Mouse (Mus musculus): ENCODE data around the gene Acvr1c. TPM values are rescaled to one million over a fixed set of nuclear protein-coding genes. Genes with fewer than 3 reads are reported as not detected.

Acvr1c gene
- 0.48 and 1.4 TPM in 2 replicates for polyA plus RNA-seq (2012; rRNA removed)

DNA sequence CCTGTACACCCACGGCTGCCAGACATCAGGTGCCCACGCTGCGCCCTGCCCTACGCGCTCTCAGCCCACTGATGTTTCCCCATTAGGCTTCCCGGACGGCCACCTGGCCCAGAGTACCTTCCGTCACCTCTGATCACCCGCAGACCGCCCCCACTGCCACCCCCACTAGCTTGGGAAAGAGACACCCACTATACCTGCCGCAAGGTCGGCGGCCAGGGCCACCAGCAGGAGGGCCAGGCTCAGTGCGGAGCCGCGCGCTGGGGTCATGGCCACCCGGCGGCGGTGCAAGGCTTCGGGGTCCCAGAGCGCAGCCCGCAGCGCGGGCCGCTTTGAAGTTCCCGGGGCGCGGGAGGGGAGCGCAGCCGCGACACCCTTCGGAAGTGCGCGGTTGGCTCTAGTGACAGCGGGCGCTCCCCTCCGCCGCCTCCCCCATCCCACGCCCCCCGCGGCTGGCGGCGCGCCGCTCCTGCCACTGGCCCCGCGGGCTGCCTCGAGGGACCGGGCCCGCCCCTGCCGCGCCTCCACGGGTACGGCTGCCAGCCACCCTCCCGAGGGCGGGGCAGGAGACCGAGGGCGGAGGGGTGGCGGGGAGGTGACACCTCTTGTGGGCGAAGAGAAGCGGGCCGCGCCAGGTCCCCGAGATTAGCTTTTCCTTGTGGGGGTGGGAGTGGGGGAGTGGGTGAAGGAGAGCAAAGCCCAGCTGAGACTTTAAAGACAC, at the start of gene Acvr1c:
Gene Acvr1c, minus strand, starts transcription at position 482 of the 718 bp plus-strand sequence.
- TF ChIP-seq POLR2A (IDR thresholded peaks at IDR 0.05; ENCODE audit: control insufficient read depth, low read depth, low read length) (no peak), CTCF (IDR thresholded peaks at IDR 0.05; ENCODE audit: control insufficient read depth, insufficient read depth, insufficient replicate concordance, low read depth, low read length) (no peak)
- peak within 1 kb of the TSS; percentile 53 for H3K4me3 ChIP-seq (ENCODE audit: control insufficient read depth, low read depth, low read length)
- H3K4me1 ChIP-seq (ENCODE audit: control insufficient read depth, insufficient read depth, low read length), result peaks cover 8% of the 10 kb centered on the region
- no peak within 1 kb of the TSS for H3K27ac ChIP-seq (ENCODE audit: control insufficient read depth, insufficient read depth, low read depth, low read length)
- no peaks in the 10 kb centered on the region for H3K27me3 ChIP-seq (ENCODE audit: control insufficient read depth, insufficient read depth, low read length)
- H3K36me3 ChIP-seq (ENCODE audit: control insufficient read depth, insufficient read depth, low read length), result no peaks in the 10 kb centered on the region

DNA sequence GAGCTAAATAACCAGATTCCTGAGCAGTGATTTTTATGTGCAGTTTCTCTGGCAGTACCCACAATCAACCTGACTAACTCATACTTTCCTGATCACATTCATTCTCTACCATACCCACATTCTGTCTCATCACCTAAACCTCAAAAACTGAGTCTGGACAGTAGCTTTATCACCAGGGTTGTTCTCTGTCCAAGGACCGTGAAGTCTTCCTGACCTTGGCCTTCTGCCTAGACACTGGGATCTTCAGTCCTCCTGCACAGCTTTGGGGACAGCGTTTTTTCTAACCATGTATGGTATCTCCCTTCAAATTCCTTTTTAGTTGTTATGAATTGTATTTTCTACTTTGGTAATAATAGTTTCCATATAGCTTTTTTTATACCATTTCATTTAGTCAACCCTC, 45.8 kb upstream of the Acvr1c start:
- Histone ChIP-seq H3K27me3 (ENCODE audit: control insufficient read depth, insufficient read depth, low read length) (no peaks in the 10 kb centered on the region), H3K4me3 (ENCODE audit: control insufficient read depth, low read depth, low read length) (no peak overlapping the region), H3K4me1 (ENCODE audit: control insufficient read depth, insufficient read depth, low read length) (no peaks in the 10 kb centered on the region), H3K27ac (ENCODE audit: control insufficient read depth, insufficient read depth, low read depth, low read length) (no peak overlapping the region), H3K36me3 (ENCODE audit: control insufficient read depth, insufficient read depth, low read length) (no peaks in the 10 kb centered on the region)
- no peak for TF ChIP-seq CTCF (IDR thresholded peaks at IDR 0.05; ENCODE audit: control insufficient read depth, insufficient read depth, insufficient replicate concordance, low read depth, low read length)
- TF ChIP-seq POLR2A (IDR thresholded peaks at IDR 0.05; ENCODE audit: control insufficient read depth, low read depth, low read length), result no peak

GRCm38 (mm10) chr2:58388601-58389000, 30.9 kb upstream of the Acvr1c start:
- H3K27me3 ChIP-seq (ENCODE audit: control insufficient read depth, insufficient read depth, low read length), result no peaks in the 10 kb centered on the region
- no peak overlapping the region for H3K4me3 ChIP-seq (ENCODE audit: control insufficient read depth, low read depth, low read length)
- no peak overlapping the region for H3K27ac ChIP-seq (ENCODE audit: control insufficient read depth, insufficient read depth, low read depth, low read length)
- no peaks in the 10 kb centered on the region for H3K4me1 ChIP-seq (ENCODE audit: control insufficient read depth, insufficient read depth, low read length)
- no peaks in the 10 kb centered on the region for H3K36me3 ChIP-seq (ENCODE audit: control insufficient read depth, insufficient read depth, low read length)
- TF ChIP-seq POLR2A (IDR thresholded peaks at IDR 0.05; ENCODE audit: control insufficient read depth, low read depth, low read length) (no peak), CTCF (IDR thresholded peaks at IDR 0.05; ENCODE audit: control insufficient read depth, insufficient read depth, insufficient replicate concordance, low read depth, low read length) (no peak)

GRCm38 (mm10) chr2:58380020-58380419, 22.3 kb upstream of the Acvr1c start:
- no peaks in the 10 kb centered on the region for H3K4me1 ChIP-seq (ENCODE audit: control insufficient read depth, insufficient read depth, low read length)
- no peak overlapping the region for H3K27ac ChIP-seq (ENCODE audit: control insufficient read depth, insufficient read depth, low read depth, low read length)
- no peak overlapping the region for H3K4me3 ChIP-seq (ENCODE audit: control insufficient read depth, low read depth, low read length)
- H3K27me3 ChIP-seq (ENCODE audit: control insufficient read depth, insufficient read depth, low read length), result no peaks in the 10 kb centered on the region
- H3K36me3 ChIP-seq (ENCODE audit: control insufficient read depth, insufficient read depth, low read length), result no peaks in the 10 kb centered on the region
- TF ChIP-seq POLR2A (IDR thresholded peaks at IDR 0.05; ENCODE audit: control insufficient read depth, low read depth, low read length) (no peak), CTCF (IDR thresholded peaks at IDR 0.05; ENCODE audit: control insufficient read depth, insufficient read depth, insufficient replicate concordance, low read depth, low read length) (no peak)

- Histone ChIP-seq H3K36me3 (ENCODE audit: control insufficient read depth, insufficient read depth, low read length) (no peaks in the 10 kb centered on the region), H3K4me3 (ENCODE audit: control insufficient read depth, low read depth, low read length) (no peak overlapping the region), H3K27ac (ENCODE audit: control insufficient read depth, insufficient read depth, low read depth, low read length) (no peak overlapping the region), H3K4me1 (ENCODE audit: control insufficient read depth, insufficient read depth, low read length) (no peaks in the 10 kb centered on the region), H3K27me3 (ENCODE audit: control insufficient read depth, insufficient read depth, low read length) (no peaks in the 10 kb centered on the region)
- TF ChIP-seq POLR2A (IDR thresholded peaks at IDR 0.05; ENCODE audit: control insufficient read depth, low read depth, low read length), result no peak
Measured at GRCm38 (mm10) chr2:58379475-58379874, 21.8 kb upstream of the Acvr1c start.

DNA sequence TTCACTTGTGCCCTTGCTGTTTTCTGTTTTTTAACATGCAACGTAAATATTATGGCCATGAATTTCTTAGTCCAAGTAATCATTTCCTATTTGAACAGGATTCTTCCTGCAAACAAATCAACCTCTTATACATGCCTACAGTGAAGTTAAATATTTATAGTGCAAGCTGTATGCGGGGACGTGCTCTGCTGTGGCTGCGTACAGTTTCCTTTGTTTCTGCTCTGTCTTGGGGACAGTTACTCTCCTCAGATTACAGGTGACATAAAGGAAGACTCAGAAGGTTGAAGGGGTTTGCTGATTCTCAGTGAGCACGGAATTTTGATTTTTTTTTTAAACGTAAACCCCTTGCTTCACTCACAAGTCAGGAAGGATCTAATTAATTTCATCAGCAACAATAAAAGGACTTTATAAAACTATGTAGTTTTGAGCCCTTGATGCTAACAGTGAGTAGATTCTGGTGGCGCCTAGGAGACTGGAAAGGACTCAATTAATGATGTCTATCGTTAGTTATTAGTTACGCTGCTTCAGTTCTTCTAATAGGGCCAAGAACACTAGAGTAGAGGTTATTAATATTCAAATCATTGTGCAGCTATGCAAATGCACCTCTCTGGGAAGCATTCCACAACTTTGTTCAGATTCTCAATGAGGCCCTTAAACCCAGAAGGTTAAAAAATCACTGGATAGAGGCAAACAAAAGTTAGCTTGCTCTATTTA, 19.9 kb upstream of the Acvr1c start:
- H3K4me3 ChIP-seq (ENCODE audit: control insufficient read depth, low read depth, low read length), result no peak overlapping the region
- no peaks in the 10 kb centered on the region for H3K27me3 ChIP-seq (ENCODE audit: control insufficient read depth, insufficient read depth, low read length)
- TF ChIP-seq CTCF (IDR thresholded peaks at IDR 0.05; ENCODE audit: control insufficient read depth, insufficient read depth, insufficient replicate concordance, low read depth, low read length), result no peak
- no peak for TF ChIP-seq POLR2A (IDR thresholded peaks at IDR 0.05; ENCODE audit: control insufficient read depth, low read depth, low read length)
- H3K4me1 ChIP-seq (ENCODE audit: control insufficient read depth, insufficient read depth, low read length), result no peaks in the 10 kb centered on the region
- no peak overlapping the region for H3K27ac ChIP-seq (ENCODE audit: control insufficient read depth, insufficient read depth, low read depth, low read length)
- no peaks in the 10 kb centered on the region for H3K36me3 ChIP-seq (ENCODE audit: control insufficient read depth, insufficient read depth, low read length)

DNA sequence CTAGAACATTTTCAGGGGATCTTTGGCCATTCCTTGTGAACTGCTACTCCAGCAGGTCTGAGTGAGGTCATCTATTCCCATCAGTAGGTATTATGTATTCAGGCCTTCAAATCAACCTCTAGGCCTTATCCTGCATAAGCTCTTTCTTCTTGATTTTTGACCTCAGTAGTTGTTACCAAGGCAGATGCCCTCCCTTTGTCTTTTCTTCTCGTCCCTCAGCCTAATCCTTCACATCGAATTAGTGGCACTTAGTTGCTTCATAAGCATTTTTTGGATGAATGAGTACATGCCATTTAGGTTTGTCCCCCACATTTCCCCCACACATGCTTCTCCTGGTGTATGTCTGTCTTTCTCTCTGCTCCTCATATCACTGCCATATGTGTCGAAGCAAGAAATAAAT, 8.5 kb upstream of the Acvr1c start:
- no peaks in the 10 kb centered on the region for H3K36me3 ChIP-seq (ENCODE audit: control insufficient read depth, insufficient read depth, low read length)
- no peak overlapping the region for H3K4me3 ChIP-seq (ENCODE audit: control insufficient read depth, low read depth, low read length)
- no peaks in the 10 kb centered on the region for H3K4me1 ChIP-seq (ENCODE audit: control insufficient read depth, insufficient read depth, low read length)
- TF ChIP-seq CTCF (IDR thresholded peaks at IDR 0.05; ENCODE audit: control insufficient read depth, insufficient read depth, insufficient replicate concordance, low read depth, low read length), result no peak
- no peak for TF ChIP-seq POLR2A (IDR thresholded peaks at IDR 0.05; ENCODE audit: control insufficient read depth, low read depth, low read length)
- H3K27me3 ChIP-seq (ENCODE audit: control insufficient read depth, insufficient read depth, low read length), result no peaks in the 10 kb centered on the region
- no peak overlapping the region for H3K27ac ChIP-seq (ENCODE audit: control insufficient read depth, insufficient read depth, low read depth, low read length)

Measured in testis, adult 2 months (tissue).